Mouse (Mus musculus) kidney, adult 2 months (tissue): ENCODE measurements around the gene Ppp1r35. TPM values are rescaled to one million over a fixed set of nuclear protein-coding genes. Genes with fewer than 3 reads are reported as not detected.

Experiments used
- DNase-seq: peaks from one replicate; pipeline ENCODE4 v3.0.0; 2021
- H3K27ac ChIP-seq: fragments of 200-500 bp; 2 replicates; pipeline ENCODE4 v1.5.1; 2012; ENCODE audit warnings: low read depth, low read length, control low read depth, inconsistent platforms; ENCODE audit not compliant: insufficient read depth
- H3K27me3 ChIP-seq: fragments of 200-500 bp; replicated peaks from 2 replicates; pipeline ENCODE4 v1.6.1; 2012; ENCODE audit warnings: mild to moderate bottlenecking, moderate library complexity, low read length, inconsistent platforms; ENCODE audit not compliant: control insufficient read depth, insufficient read depth
- H3K36me3 ChIP-seq: fragments of 200-500 bp; 2 replicates; pipeline ENCODE4 v1.6.1; 2012; ENCODE audit warnings: mild to moderate bottlenecking, moderate library complexity, low read length, inconsistent platforms; ENCODE audit not compliant: control insufficient read depth, insufficient read depth
- H3K4me1 ChIP-seq: fragments of 200-500 bp; 2 replicates; pipeline ENCODE4 v1.6.1; 2011; ENCODE audit warnings: low read length; ENCODE audit not compliant: control insufficient read depth, insufficient read depth
- H3K4me3 ChIP-seq: fragments of 200-500 bp; 2 replicates; pipeline ENCODE4 v1.5.1; 2011; ENCODE audit warnings: mild to moderate bottlenecking, low read depth, low read length, control low read depth; ENCODE audit not compliant: insufficient read depth
- CTCF ChIP-seq: fragments of 200-500 bp; conservative IDR thresholded peaks from 2 replicates; pipeline ENCODE4 v1.5.1; 2011; ENCODE audit warnings: low read depth, mild to moderate bottlenecking, control low read depth, low read length, moderate library complexity, mixed read lengths; ENCODE audit not compliant: insufficient read depth, insufficient read length
- POLR2A ChIP-seq: fragments of 200-500 bp; IDR thresholded peaks from one replicate; pipeline ENCODE4 v1.6.1; 2011; ENCODE audit warnings: low read depth, low read length, control low read depth
- WGBS: fragments of 180-500 bp; shearing (Covaris S2); methylation state at CpG from one replicate; pipeline ENCODE4 v1.1.7; 2018; 5-methylcytosine and 5-hydroxymethylcytosine counted together
- polyA plus RNA-seq: library from polyadenylated mRNA; depleted of rRNA; stranded (reverse); fragments of >200 nt; gene quantifications from 2 replicates; pipeline ENCODE4 v1.2.3, GENCODE M21; 2012; rRNA removed

Ppp1r35 gene
- polyA plus RNA-seq, 1 experiment, result 30.6 TPM

DNA sequence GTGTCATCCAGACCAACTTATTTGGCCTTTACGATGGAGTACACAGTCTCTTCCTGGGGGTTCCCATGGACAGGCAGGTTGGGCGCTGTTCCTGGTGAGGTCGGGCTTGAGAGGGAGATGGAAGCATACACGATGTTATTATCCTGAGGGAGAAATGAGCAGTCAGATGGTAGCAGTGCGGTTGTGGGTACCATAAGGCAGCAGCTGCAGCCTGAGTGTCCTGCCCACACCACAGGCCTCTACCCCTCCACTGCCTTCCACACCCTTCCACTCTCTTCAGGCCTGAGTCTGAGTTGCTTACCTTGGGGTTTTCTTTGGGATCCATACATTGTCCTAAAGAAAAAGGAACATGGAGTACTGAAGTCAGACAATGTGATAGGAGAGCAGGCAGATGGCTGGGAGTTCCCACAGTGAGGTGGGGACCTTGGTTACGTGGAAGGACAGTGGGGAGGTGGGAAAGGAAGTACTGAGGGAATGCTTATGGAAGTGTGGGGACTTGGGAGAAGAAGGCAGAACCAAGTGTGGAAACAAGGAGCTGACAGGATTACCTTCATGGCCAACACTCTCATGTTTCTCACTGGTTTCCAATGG lies 44.9 kb downstream of the Ppp1r35 start:
- no peaks in the 10 kb centered on the region for H3K4me1 ChIP-seq
- no peaks in the 10 kb centered on the region for H3K27me3 ChIP-seq
- 90% methylated on average over 6 of the region's 6 CpGs for WGBS
- H3K4me3 ChIP-seq, result no peak overlapping the region
- TF ChIP-seq CTCF (no peak), POLR2A (no peak)
- H3K36me3 ChIP-seq, result no peaks in the 10 kb centered on the region
- H3K27ac ChIP-seq, result no peak overlapping the region
- DNase-seq, result no peak

DNA sequence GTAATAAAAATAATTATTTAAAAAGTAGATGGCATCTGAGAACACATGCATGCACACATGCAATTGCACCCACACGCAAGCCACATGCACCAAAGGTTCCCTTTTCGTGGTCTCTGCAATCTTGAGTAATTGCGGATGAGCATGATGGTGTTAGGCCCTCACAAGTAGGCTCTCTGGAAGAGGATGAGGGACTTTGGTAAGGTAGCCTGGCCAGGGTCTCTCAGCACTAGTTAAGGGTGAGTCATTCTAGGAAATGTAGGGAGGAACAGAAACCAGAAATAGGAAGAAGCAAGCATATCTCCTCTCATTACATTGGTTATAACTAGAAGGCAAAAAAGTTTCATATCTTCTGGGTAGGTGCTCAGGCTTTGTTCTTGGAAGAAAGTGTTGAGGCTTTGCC lies 46.4 kb downstream of the Ppp1r35 start:
- WGBS, result 92% methylated on average over 3 of the region's 3 CpGs
- H3K36me3 ChIP-seq, result no peaks in the 10 kb centered on the region
- H3K4me1 ChIP-seq, result no peaks in the 10 kb centered on the region
- no peak for DNase-seq
- no peaks in the 10 kb centered on the region for H3K27me3 ChIP-seq
- TF ChIP-seq CTCF, result no peak
- TF ChIP-seq POLR2A, result no peak
- H3K4me3 ChIP-seq, result no peak overlapping the region
- H3K27ac ChIP-seq, result no peak overlapping the region

- TF ChIP-seq CTCF (no peak), POLR2A (no peak)
- Histone ChIP-seq H3K36me3 (no peaks in the 10 kb centered on the region), H3K4me3 (no peak overlapping the region), H3K27ac (no peak overlapping the region), H3K4me1 (no peaks in the 10 kb centered on the region), H3K27me3 (no peaks in the 10 kb centered on the region)
- DNase-seq, result no peak
- 82% methylated on average over 2 of the region's 2 CpGs for WGBS
These were observed 47.3 kb downstream of the Ppp1r35 start for GRCm38 (mm10) chr5:137825971-137826370.

DNA sequence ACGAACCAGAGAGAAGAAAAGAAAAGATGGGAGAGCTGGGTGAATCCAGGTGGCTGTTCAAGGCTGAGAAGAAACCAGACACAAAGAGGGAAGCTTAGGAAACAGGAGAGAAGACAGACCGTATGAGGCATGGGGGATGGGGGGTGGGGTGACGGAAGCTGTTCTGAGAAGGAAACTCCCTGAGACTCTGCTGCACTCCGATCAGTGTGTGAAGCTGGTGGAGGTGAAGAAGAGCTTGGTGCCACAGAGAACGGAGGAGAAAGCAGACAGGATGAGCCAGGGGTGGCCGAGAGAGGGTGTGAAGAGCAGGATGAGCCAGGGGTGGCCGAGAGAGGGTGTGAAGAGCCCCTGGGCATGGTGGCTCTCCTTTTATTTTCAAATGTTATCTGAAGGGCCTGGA lies 47.8 kb downstream of the Ppp1r35 start:
- 54% methylated on average over 7 of the region's 7 CpGs for WGBS
- TF ChIP-seq POLR2A (no peak), CTCF (no peak)
- Histone ChIP-seq H3K4me3 (no peak overlapping the region), H3K27me3 (no peaks in the 10 kb centered on the region), H3K27ac (no peak overlapping the region), H3K4me1 (no peaks in the 10 kb centered on the region), H3K36me3 (no peaks in the 10 kb centered on the region)
- DNase-seq, result no peak

GRCm38 (mm10) chr5:137828694-137829093 lies 50.0 kb downstream of the Ppp1r35 start:
- peak; percentile 11 for DNase-seq
- TF ChIP-seq POLR2A, result no peak
- WGBS, result 84% methylated on average over 6 of the region's 6 CpGs
- no peak overlapping the region for H3K4me3 ChIP-seq
- no peaks in the 10 kb centered on the region for H3K27me3 ChIP-seq
- no peak overlapping the region for H3K27ac ChIP-seq
- H3K4me1 ChIP-seq, result no peaks in the 10 kb centered on the region
- H3K36me3 ChIP-seq, result no peaks in the 10 kb centered on the region

Other genes starting within 250 kb of the Ppp1r35 start
- 0.38 TPM in 1 of 2 replicates, not detected in the other for gene Epo, start 245.6 kb upstream of the Ppp1r35 start, polyA plus RNA-seq
- gene Gnb2, start 245.3 kb upstream of the Ppp1r35 start, polyA plus RNA-seq, result 645 and 701 TPM in 2 replicates
- gene Actl6b, start 225.3 kb upstream of the Ppp1r35 start, polyA plus RNA-seq, result 0.12 and 0.16 TPM in 2 replicates
- gene Tfr2, start 209.0 kb upstream of the Ppp1r35 start, polyA plus RNA-seq, result 1.2 and 1.7 TPM in 2 replicates
- gene Mospd3, start 177.8 kb upstream of the Ppp1r35 start, polyA plus RNA-seq, result 84.2 and 86.6 TPM in 2 replicates
- 160 and 179 TPM in 2 replicates for gene Pcolce, start 165.1 kb upstream of the Ppp1r35 start, polyA plus RNA-seq
- 0.20 and 0.41 TPM in 2 replicates for gene Fbxo24, start 149.8 kb upstream of the Ppp1r35 start, polyA plus RNA-seq
- 39.4 and 45.5 TPM in 2 replicates for gene Lrch4, start 149.7 kb upstream of the Ppp1r35 start, polyA plus RNA-seq
- 12.2 and 19.8 TPM in 2 replicates for gene Gm20605, start 149.7 kb upstream of the Ppp1r35 start, polyA plus RNA-seq
- gene Sap25, start 137.5 kb upstream of the Ppp1r35 start, polyA plus RNA-seq, result 61.1 and 77.6 TPM in 2 replicates
- 4.2 and 4.4 TPM in 2 replicates for gene Irs3, start 133.1 kb upstream of the Ppp1r35 start, polyA plus RNA-seq
- gene Agfg2, start 94.1 kb upstream of the Ppp1r35 start, polyA plus RNA-seq, result 36.5 and 48.1 TPM in 2 replicates
- 3.1 and 4.1 TPM in 2 replicates for gene Nyap1, start 37.2 kb upstream of the Ppp1r35 start, polyA plus RNA-seq
- gene Tsc22d4, start 33.1 kb upstream of the Ppp1r35 start, polyA plus RNA-seq, result 71.2 and 78.4 TPM in 2 replicates
- 41.0 and 42.9 TPM in 2 replicates for gene Mepce, start 8.8 kb downstream of the Ppp1r35 start, polyA plus RNA-seq
- 1.6 and 2.5 TPM in 2 replicates for gene Zcwpw1, start 8.9 kb downstream of the Ppp1r35 start, polyA plus RNA-seq
- gene Pilra, start 57.4 kb downstream of the Ppp1r35 start, polyA plus RNA-seq, result 1.5 and 2.5 TPM in 2 replicates
- gene Pilrb1, start 79.3 kb downstream of the Ppp1r35 start, polyA plus RNA-seq, result 1.3 and 1.5 TPM in 2 replicates
- gene Pilrb2, start 93.0 kb downstream of the Ppp1r35 start, polyA plus RNA-seq, result 1.3 and 2.3 TPM in 2 replicates
- gene Cyp3a13, start 142.8 kb downstream of the Ppp1r35 start, polyA plus RNA-seq, result 0.22 and 0.31 TPM in 2 replicates
- gene Gjc3, start 184.2 kb downstream of the Ppp1r35 start, polyA plus RNA-seq, result 0.05 and 0.20 TPM in 2 replicates
- 5.1 and 5.3 TPM in 2 replicates for gene Azgp1, start 202.7 kb downstream of the Ppp1r35 start, polyA plus RNA-seq
- gene Smok3a, start 242.4 kb downstream of the Ppp1r35 start, polyA plus RNA-seq, result not detected in 2 replicates
- gene Smok3b, start 242.6 kb downstream of the Ppp1r35 start, polyA plus RNA-seq, result not detected in 2 replicates